Mouse (Mus musculus) c-Kit-positive CD71-positive TER-119-positive erythroid progenitor cells, embryonic 14.5 days (primary cell): Measurements from ENCODE around the gene Sgms2.

Experiments used
- DNase-seq: peaks from one replicate; pipeline ENCODE4 v3.0.0-alpha.2; 2013; ENCODE audit warnings: low spot score

The Sgms2 gene

GRCm38 (mm10) chr3:131485388-131485787, 5.8 kb downstream of the Sgms2 start:
- DNase-seq: no peak

GRCm38 (mm10) chr3:131483650-131484049, 7.6 kb downstream of the Sgms2 start:
- no peak for DNase-seq

GRCm38 (mm10) chr3:131481976-131482712, 9.1 kb downstream of the Sgms2 start:
- DNase-seq: no peak

GRCm38 (mm10) chr3:131480659-131481058, 10.6 kb downstream of the Sgms2 start:
- DNase-seq: no peak

GRCm38 (mm10) chr3:131479415-131479814, 11.8 kb downstream of the Sgms2 start:
- DNase-seq: no peak

- no peak for DNase-seq
Measured at GRCm38 (mm10) chr3:131476002-131476401, 15.2 kb downstream of the Sgms2 start.

GRCm38 (mm10) chr3:131474526-131474925, 16.7 kb downstream of the Sgms2 start:
- DNase-seq: no peak

GRCm38 (mm10) chr3:131473496-131473895, 17.7 kb downstream of the Sgms2 start:
- no peak for DNase-seq

- DNase-seq: no peak
Measured at GRCm38 (mm10) chr3:131471836-131472235, 19.4 kb downstream of the Sgms2 start.

GRCm38 (mm10) chr3:131471435-131471834, 19.8 kb downstream of the Sgms2 start:
- DNase-seq: no peak

- no peak for DNase-seq
Measured at GRCm38 (mm10) chr3:131470837-131471236, 20.4 kb downstream of the Sgms2 start.

GRCm38 (mm10) chr3:131469636-131470035, 21.6 kb downstream of the Sgms2 start:
- DNase-seq: no peak

GRCm38 (mm10) chr3:131466371-131466770, 24.8 kb downstream of the Sgms2 start:
- DNase-seq: no peak

GRCm38 (mm10) chr3:131465536-131466260, 25.5 kb downstream of the Sgms2 start:
- no peak for DNase-seq

GRCm38 (mm10) chr3:131372996-131373395, 118.2 kb downstream of the Sgms2 start:
- DNase-seq: no peak

GRCm38 (mm10) chr3:131368678-131369077, 122.5 kb downstream of the Sgms2 start:
- DNase-seq: no peak

- no peak for DNase-seq
Measured at GRCm38 (mm10) chr3:131367452-131367851, 123.8 kb downstream of the Sgms2 start.

- no peak for DNase-seq
Measured at GRCm38 (mm10) chr3:131364632-131365446, 126.4 kb downstream of the Sgms2 start.

GRCm38 (mm10) chr3:131364194-131364593, 127.0 kb downstream of the Sgms2 start:
- DNase-seq: no peak

- no peak for DNase-seq
Measured at GRCm38 (mm10) chr3:131363602-131364001, 127.6 kb downstream of the Sgms2 start.

- no peak for DNase-seq
Measured at GRCm38 (mm10) chr3:131361960-131362359, 129.3 kb downstream of the Sgms2 start.

GRCm38 (mm10) chr3:131359011-131359410, 132.2 kb downstream of the Sgms2 start:
- no peak for DNase-seq

GRCm38 (mm10) chr3:131358205-131358604, 133.0 kb downstream of the Sgms2 start:
- no peak for DNase-seq
